Mouse (Mus musculus) stomach, postnatal 0 days (tissue): ENCODE data around the gene Adgrg2.

Experiments used
- CTCF ChIP-seq: IDR thresholded peaks from 2 replicates; pipeline ENCODE4 v1.5.1; 2016; ENCODE audit warnings: antibody characterized with exemption, low read depth, mild to moderate bottlenecking, moderate library complexity
- EP300 ChIP-seq: optimal IDR thresholded peaks from 2 replicates; pipeline ENCODE3; 2016; ENCODE audit warnings: antibody characterized with exemption

GRCm38 (mm10) chrX:160351967-160352677 is 38.4 kb upstream of the Adgrg2 start:
- TF ChIP-seq EP300: no peak
- no peak for TF ChIP-seq CTCF
